Mouse (Mus musculus): ENCODE measurements around the gene Trpm3. TPM values are rescaled to one million over a fixed set of nuclear protein-coding genes. Genes with fewer than 3 reads are reported as not detected.
A peak's percentile ranks its signal among the peaks of the same experiment; 100 is the strongest.

Gene Trpm3
- polyA plus RNA-seq, 1 experiment from 2014 or later, result 1.9 TPM

DNA sequence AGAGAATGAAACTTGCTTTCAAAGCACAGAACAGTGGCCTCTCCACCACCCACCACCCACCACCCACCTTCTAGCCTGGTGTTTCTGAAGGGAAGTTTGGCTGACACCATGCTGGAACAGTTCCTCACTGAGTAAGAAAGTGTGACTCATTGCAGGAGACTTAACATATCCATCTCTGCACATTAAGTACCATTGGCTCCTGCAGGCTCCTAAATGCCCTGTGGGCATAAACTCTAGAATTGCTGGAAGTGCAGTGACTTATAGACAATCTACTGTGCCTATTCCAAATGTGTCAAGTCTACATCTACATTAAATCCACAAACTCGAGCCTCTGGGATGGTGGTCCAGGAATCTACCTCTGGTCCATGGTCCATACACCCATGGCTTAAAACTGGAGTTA is 840.3 kb downstream of the Trpm3 start:
- no peak for ATAC-seq (ENCODE audit: insufficient read depth)
- no peak for TF ChIP-seq CTCF (IDR thresholded peaks at IDR 0.05; ENCODE audit: low read depth)

DNA sequence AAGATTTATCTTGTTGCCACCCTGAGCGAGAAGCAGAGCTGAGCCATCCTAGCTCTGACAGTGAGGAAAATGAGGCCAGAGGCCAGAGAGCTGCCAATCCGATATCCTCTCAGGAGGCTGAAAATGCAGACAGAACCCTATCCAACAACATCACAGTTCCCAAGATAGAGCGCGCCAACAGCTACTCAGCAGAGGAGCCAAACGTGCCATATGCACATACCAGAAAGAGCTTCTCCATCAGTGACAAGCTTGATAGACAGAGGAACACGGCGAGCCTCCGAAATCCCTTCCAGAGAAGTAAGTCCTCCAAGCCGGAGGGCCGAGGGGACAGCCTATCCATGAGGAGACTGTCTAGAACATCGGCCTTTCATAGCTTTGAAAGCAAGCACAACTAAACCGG is 849.1 kb downstream of the Trpm3 start:
- Histone ChIP-seq H3K27me3 (ENCODE audit: insufficient read depth, low read length) (no peaks in the 10 kb centered on the region), H3K4me2 (no peak overlapping the region), H3K4me1 (ENCODE audit: insufficient read depth) (no peaks in the 10 kb centered on the region), H3K9me3 (ENCODE audit: low read depth, low read length) (no peaks in the 10 kb centered on the region), H3K4me3 (ENCODE audit: low read depth, low read length) (no peak overlapping the region), H3K9ac (no peak overlapping the region), H3K36me3 (ENCODE audit: insufficient read depth) (no peaks in the 10 kb centered on the region), H3K27ac (ENCODE audit: low read depth) (no peak overlapping the region)
- 91% methylated on average over 12 of the region's 12 CpGs for WGBS
- DNase-seq, result no peak
- TF ChIP-seq CTCF (IDR thresholded peaks at IDR 0.05; ENCODE audit: low read depth), result no peak
- no peak for ATAC-seq (ENCODE audit: insufficient read depth)

More for the DNA sequence above, 840.3 kb downstream of the Trpm3 start:
- Histone ChIP-seq H3K9me3 (ENCODE audit: low read depth, low read length) (no peaks in the 10 kb centered on the region), H3K4me1 (ENCODE audit: insufficient read depth) (no peaks in the 10 kb centered on the region), H3K36me3 (ENCODE audit: insufficient read depth) (no peaks in the 10 kb centered on the region), H3K27ac (ENCODE audit: low read depth) (no peak overlapping the region), H3K9ac (no peak overlapping the region), H3K4me2 (no peak overlapping the region), H3K4me3 (ENCODE audit: low read depth, low read length) (no peak overlapping the region), H3K27me3 (ENCODE audit: insufficient read depth, low read length) (no peaks in the 10 kb centered on the region)
- no peak for DNase-seq
- WGBS, result 49% methylated on average over 1 of the region's 1 CpGs

DNA sequence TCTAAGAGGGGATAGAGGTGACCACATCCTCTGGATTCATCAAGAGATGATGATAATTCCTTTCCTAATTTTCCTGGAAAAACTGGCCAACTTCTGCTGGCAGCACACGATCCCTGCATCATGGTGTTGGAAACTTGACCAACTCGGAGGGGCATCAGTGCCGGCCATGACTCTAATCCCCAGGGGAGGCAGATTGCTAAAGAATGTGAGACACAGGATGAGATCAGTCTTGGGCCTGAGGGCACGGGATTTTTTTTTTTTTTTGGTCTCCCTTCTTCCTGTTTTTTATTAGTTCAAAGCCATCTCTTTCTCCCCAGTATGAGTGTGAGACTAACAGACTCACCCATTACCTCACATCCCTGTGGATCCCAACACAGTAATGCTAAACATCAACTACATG is 855.1 kb downstream of the Trpm3 start:
- TF ChIP-seq CTCF (IDR thresholded peaks at IDR 0.05; ENCODE audit: low read depth), result no peak
- Histone ChIP-seq H3K4me1 (ENCODE audit: insufficient read depth) (no peaks in the 10 kb centered on the region), H3K9me3 (ENCODE audit: low read depth, low read length) (no peaks in the 10 kb centered on the region), H3K27ac (ENCODE audit: low read depth) (no peak overlapping the region), H3K9ac (no peak overlapping the region), H3K27me3 (ENCODE audit: insufficient read depth, low read length) (no peaks in the 10 kb centered on the region), H3K36me3 (ENCODE audit: insufficient read depth) (no peaks in the 10 kb centered on the region), H3K4me3 (ENCODE audit: low read depth, low read length) (no peak overlapping the region), H3K4me2 (no peak overlapping the region)
- no peak for ATAC-seq (ENCODE audit: insufficient read depth)
- no peak for DNase-seq
- 68% methylated on average over 4 of the region's 4 CpGs for WGBS

- DNase-seq (no peak), ATAC-seq (ENCODE audit: insufficient read depth) (no peak)
- 82% methylated on average over 5 of the region's 5 CpGs for WGBS
- H3K27me3 ChIP-seq (ENCODE audit: insufficient read depth, low read length), result no peaks in the 10 kb centered on the region
- H3K9me3 ChIP-seq (ENCODE audit: low read depth, low read length), result no peaks in the 10 kb centered on the region
- H3K27ac ChIP-seq (ENCODE audit: low read depth), result no peak overlapping the region
- H3K4me1 ChIP-seq (ENCODE audit: insufficient read depth), result no peaks in the 10 kb centered on the region
- TF ChIP-seq CTCF (IDR thresholded peaks at IDR 0.05; ENCODE audit: low read depth), result no peak
- no peak overlapping the region for H3K4me3 ChIP-seq (ENCODE audit: low read depth, low read length)
- no peak overlapping the region for H3K4me2 ChIP-seq
- no peaks in the 10 kb centered on the region for H3K36me3 ChIP-seq (ENCODE audit: insufficient read depth)
- no peak overlapping the region for H3K9ac ChIP-seq
These were observed 855.7 kb downstream of the Trpm3 start for GRCm38 (mm10) chr19:22994531-22994930.

- Histone ChIP-seq H3K27ac (ENCODE audit: low read depth) (no peak overlapping the region), H3K36me3 (ENCODE audit: insufficient read depth) (no peaks in the 10 kb centered on the region), H3K4me2 (no peak overlapping the region), H3K4me3 (ENCODE audit: low read depth, low read length) (no peak overlapping the region), H3K27me3 (ENCODE audit: insufficient read depth, low read length) (no peaks in the 10 kb centered on the region), H3K4me1 (ENCODE audit: insufficient read depth) (no peaks in the 10 kb centered on the region), H3K9ac (no peak overlapping the region), H3K9me3 (ENCODE audit: low read depth, low read length) (no peaks in the 10 kb centered on the region)
- DNase-seq, result no peak
- ATAC-seq (ENCODE audit: insufficient read depth), result no peak
- WGBS, result 89% methylated on average over 1 of the region's 1 CpGs
- no peak for TF ChIP-seq CTCF (IDR thresholded peaks at IDR 0.05; ENCODE audit: low read depth)
These were observed 861.4 kb downstream of the Trpm3 start for GRCm38 (mm10) chr19:23000293-23000692.

DNA sequence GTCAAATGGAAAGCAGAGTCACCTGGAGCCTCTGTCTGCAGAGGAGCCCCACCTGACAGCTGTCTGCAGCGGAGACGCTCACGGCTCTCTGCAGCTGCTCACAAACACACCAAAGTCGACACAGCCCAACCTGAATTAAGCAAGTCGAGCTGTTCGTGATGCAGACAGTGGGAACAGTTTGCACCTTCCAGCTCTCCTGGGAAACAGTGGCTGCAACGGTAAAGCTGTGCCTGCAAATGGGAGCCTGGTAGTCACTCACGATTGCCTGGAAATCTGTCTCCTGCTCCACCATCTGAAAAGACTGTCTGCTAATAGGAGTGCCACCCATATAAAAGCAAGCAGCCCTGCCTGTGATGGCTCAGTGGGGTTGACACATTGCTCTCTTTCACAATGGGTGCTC is 865.0 kb downstream of the Trpm3 start:
- no peak overlapping the region for H3K4me3 ChIP-seq (ENCODE audit: low read depth, low read length)
- DNase-seq, result peak; percentile 4
- no peak for TF ChIP-seq CTCF (IDR thresholded peaks at IDR 0.05; ENCODE audit: low read depth)

DNA sequence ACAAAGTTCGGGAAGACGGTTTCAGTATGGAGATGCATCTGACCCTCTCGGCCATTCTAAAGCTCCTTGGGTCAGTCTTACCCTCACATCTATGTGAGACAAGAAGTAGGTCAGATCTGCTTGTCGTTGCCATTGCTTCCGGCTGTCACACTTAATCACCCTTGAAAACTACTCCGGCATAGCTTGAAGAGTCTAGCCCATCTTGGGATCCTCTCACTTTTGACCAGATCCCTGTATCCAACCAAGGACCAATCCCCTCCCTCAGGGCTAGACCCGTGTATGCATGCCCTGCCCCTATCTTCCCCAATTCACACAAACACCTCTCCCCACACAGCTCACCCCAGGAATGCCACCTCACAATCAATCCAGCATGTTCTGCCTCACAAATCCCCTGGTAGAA is 867.0 kb downstream of the Trpm3 start:
- ATAC-seq (ENCODE audit: insufficient read depth), result no peak
- WGBS, result 89% methylated on average over 7 of the region's 7 CpGs

More for the DNA sequence above, 865.0 kb downstream of the Trpm3 start:
- H3K9ac ChIP-seq, result no peak overlapping the region
- ATAC-seq (ENCODE audit: insufficient read depth), result no peak
- no peak overlapping the region for H3K27ac ChIP-seq (ENCODE audit: low read depth)
- no peaks in the 10 kb centered on the region for H3K27me3 ChIP-seq (ENCODE audit: insufficient read depth, low read length)
- H3K4me2 ChIP-seq, result no peak overlapping the region
- WGBS, result 29% methylated on average over 8 of the region's 8 CpGs
- H3K9me3 ChIP-seq (ENCODE audit: low read depth, low read length), result no peaks in the 10 kb centered on the region
- H3K36me3 ChIP-seq (ENCODE audit: insufficient read depth), result no peaks in the 10 kb centered on the region
- H3K4me1 ChIP-seq (ENCODE audit: insufficient read depth), result no peaks in the 10 kb centered on the region

More for the DNA sequence above, 867.0 kb downstream of the Trpm3 start:
- no peaks in the 10 kb centered on the region for H3K36me3 ChIP-seq (ENCODE audit: insufficient read depth)
- no peaks in the 10 kb centered on the region for H3K9me3 ChIP-seq (ENCODE audit: low read depth, low read length)
- H3K27ac ChIP-seq (ENCODE audit: low read depth), result no peak overlapping the region
- no peak overlapping the region for H3K4me2 ChIP-seq
- TF ChIP-seq CTCF (IDR thresholded peaks at IDR 0.05; ENCODE audit: low read depth), result no peak
- no peak overlapping the region for H3K9ac ChIP-seq
- no peak for DNase-seq
- H3K4me3 ChIP-seq (ENCODE audit: low read depth, low read length), result no peak overlapping the region
- H3K27me3 ChIP-seq (ENCODE audit: insufficient read depth, low read length), result no peaks in the 10 kb centered on the region
- no peaks in the 10 kb centered on the region for H3K4me1 ChIP-seq (ENCODE audit: insufficient read depth)

All from lung, embryonic 14.5 days (tissue).